Mouse (Mus musculus) testis, adult 2 months (tissue): ENCODE measurements around the gene Hpse.

Source experiments
- CTCF ChIP-seq: fragments of 200-500 bp; IDR thresholded peaks from 2 replicates; pipeline ENCODE4 v1.5.1; 2012; ENCODE audit warnings: low read depth, mild to moderate bottlenecking, inconsistent platforms, low read length, moderate library complexity; ENCODE audit not compliant: control insufficient read depth, insufficient read depth, insufficient replicate concordance
- POLR2A ChIP-seq: fragments of 200-500 bp; IDR thresholded peaks from 2 replicates; pipeline ENCODE4 v1.6.1; 2012; ENCODE audit warnings: low read depth, mild to moderate bottlenecking, inconsistent platforms, low read length, moderate library complexity; ENCODE audit not compliant: control insufficient read depth

DNA sequence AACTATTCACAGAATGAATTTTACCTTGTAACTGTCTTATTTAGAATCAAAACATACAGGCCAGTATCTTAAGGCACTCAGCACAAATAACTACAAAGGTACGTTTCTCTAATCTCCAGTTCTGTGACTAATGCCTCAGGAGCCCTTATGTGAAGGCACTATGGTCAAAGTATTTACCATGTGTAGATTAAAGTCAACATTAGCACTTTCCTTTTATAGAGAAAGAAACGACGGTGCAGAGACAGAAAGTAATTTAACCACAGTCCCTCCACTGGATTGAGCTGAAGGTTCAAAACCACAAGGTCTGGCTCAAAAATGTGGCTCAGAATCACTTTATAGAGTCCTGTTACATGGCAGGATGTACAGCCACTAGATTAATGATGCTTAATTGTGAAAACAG lies 47.6 kb downstream of the Hpse start:
- TF ChIP-seq CTCF, result no peak
- TF ChIP-seq POLR2A, result no peak
